Mouse (Mus musculus): ENCODE data around the gene Rnf40. TPM values are rescaled to one million over a fixed set of nuclear protein-coding genes. Genes with fewer than 3 reads are reported as not detected.
A peak's percentile ranks its signal among the peaks of the same experiment; 100 is the strongest.

Rnf40 gene
- polyA plus RNA-seq, 1 experiment: 66.7 TPM

- H3K27ac ChIP-seq (ENCODE audit: control insufficient read depth, insufficient read depth, low read depth, low read length, poor library complexity): no peak overlapping the region
These were observed 1.1 kb downstream of the Rnf40 start for GRCm38 (mm10) chr7:127589637-127590036.

GRCm38 (mm10) chr7:127591108-127591507 lies 2.5 kb downstream of the Rnf40 start:
- Histone ChIP-seq H3K4me3 (replicated peaks; ENCODE audit: control insufficient read depth, low read depth, low read length) (no peak overlapping the region), H3K27ac (ENCODE audit: control insufficient read depth, insufficient read depth, low read depth, low read length, poor library complexity) (no peak overlapping the region), H3K4me1 (ENCODE audit: control insufficient read depth, insufficient read depth, low read length) (peaks cover 2% of the 10 kb centered on the region)
- WGBS: 93% methylated on average over 10 of the region's 10 CpGs
- TF ChIP-seq CTCF (IDR thresholded peaks at IDR 0.05; ENCODE audit: control insufficient read depth, insufficient read depth, low read length): no peak
- no peak for TF ChIP-seq POLR2A (IDR thresholded peaks at IDR 0.05; ENCODE audit: borderline replicate concordance, control insufficient read depth, low read depth, low read length)

More at GRCm38 (mm10) chr7:127589637-127590036, 1.1 kb downstream of the Rnf40 start:
- H3K4me3 ChIP-seq (replicated peaks; ENCODE audit: control insufficient read depth, low read depth, low read length): peak overlapping the region; percentile 77
- WGBS: 88% methylated on average over 9 of the region's 9 CpGs
- TF ChIP-seq POLR2A (IDR thresholded peaks at IDR 0.05; ENCODE audit: borderline replicate concordance, control insufficient read depth, low read depth, low read length): no peak
- TF ChIP-seq CTCF (IDR thresholded peaks at IDR 0.05; ENCODE audit: control insufficient read depth, insufficient read depth, low read length): no peak
- peaks cover 3% of the 10 kb centered on the region for H3K4me1 ChIP-seq (ENCODE audit: control insufficient read depth, insufficient read depth, low read length)

- no peak for TF ChIP-seq CTCF (IDR thresholded peaks at IDR 0.05; ENCODE audit: control insufficient read depth, insufficient read depth, low read length)
- TF ChIP-seq POLR2A (IDR thresholded peaks at IDR 0.05; ENCODE audit: borderline replicate concordance, control insufficient read depth, low read depth, low read length): no peak
- no peak overlapping the region for H3K4me3 ChIP-seq (replicated peaks; ENCODE audit: control insufficient read depth, low read depth, low read length)
- H3K4me1 ChIP-seq (ENCODE audit: control insufficient read depth, insufficient read depth, low read length): no peaks in the 10 kb centered on the region; the same call in 1 of the 2 replicates
- H3K27ac ChIP-seq (ENCODE audit: control insufficient read depth, insufficient read depth, low read depth, low read length, poor library complexity): no peak overlapping the region
- 94% methylated on average over 14 of the region's 14 CpGs for WGBS
These were observed 4.0 kb downstream of the Rnf40 start for GRCm38 (mm10) chr7:127592575-127592974.

GRCm38 (mm10) chr7:127596747-127597146 lies 8.2 kb downstream of the Rnf40 start:
- TF ChIP-seq POLR2A (IDR thresholded peaks at IDR 0.05; ENCODE audit: borderline replicate concordance, control insufficient read depth, low read depth, low read length) (no peak), CTCF (IDR thresholded peaks at IDR 0.05; ENCODE audit: control insufficient read depth, insufficient read depth, low read length) (no peak)
- Histone ChIP-seq H3K4me3 (replicated peaks; ENCODE audit: control insufficient read depth, low read depth, low read length) (no peak overlapping the region), H3K27ac (ENCODE audit: control insufficient read depth, insufficient read depth, low read depth, low read length, poor library complexity) (no peak overlapping the region), H3K4me1 (ENCODE audit: control insufficient read depth, insufficient read depth, low read length) (no peaks in the 10 kb centered on the region)
- 96% methylated on average over 17 of the region's 17 CpGs for WGBS

- H3K27ac ChIP-seq (ENCODE audit: control insufficient read depth, insufficient read depth, low read depth, low read length, poor library complexity): no peak overlapping the region
- H3K4me1 ChIP-seq (ENCODE audit: control insufficient read depth, insufficient read depth, low read length): no peaks in the 10 kb centered on the region
- TF ChIP-seq CTCF (IDR thresholded peaks at IDR 0.05; ENCODE audit: control insufficient read depth, insufficient read depth, low read length) (no peak), POLR2A (IDR thresholded peaks at IDR 0.05; ENCODE audit: borderline replicate concordance, control insufficient read depth, low read depth, low read length) (no peak)
- 91% methylated on average over 7 of the region's 7 CpGs for WGBS
- no peak overlapping the region for H3K4me3 ChIP-seq (replicated peaks; ENCODE audit: control insufficient read depth, low read depth, low read length)
These were observed 12.0 kb downstream of the Rnf40 start for GRCm38 (mm10) chr7:127600612-127601011.

GRCm38 (mm10) chr7:127601735-127602134 lies 13.2 kb downstream of the Rnf40 start:
- H3K4me1 ChIP-seq (ENCODE audit: control insufficient read depth, insufficient read depth, low read length): no peaks in the 10 kb centered on the region
- TF ChIP-seq POLR2A (IDR thresholded peaks at IDR 0.05; ENCODE audit: borderline replicate concordance, control insufficient read depth, low read depth, low read length): no peak
- TF ChIP-seq CTCF (IDR thresholded peaks at IDR 0.05; ENCODE audit: control insufficient read depth, insufficient read depth, low read length): no peak
- WGBS: 85% methylated on average over 4 of the region's 4 CpGs
- H3K4me3 ChIP-seq (replicated peaks; ENCODE audit: control insufficient read depth, low read depth, low read length): no peak overlapping the region
- no peak overlapping the region for H3K27ac ChIP-seq (ENCODE audit: control insufficient read depth, insufficient read depth, low read depth, low read length, poor library complexity)

- 85% methylated on average over 2 of the region's 2 CpGs for WGBS
- no peak overlapping the region for H3K27ac ChIP-seq (ENCODE audit: control insufficient read depth, insufficient read depth, low read depth, low read length, poor library complexity)
These were observed 14.3 kb downstream of the Rnf40 start for GRCm38 (mm10) chr7:127602903-127603302.

GRCm38 (mm10) chr7:127604256-127604655 lies 15.7 kb downstream of the Rnf40 start:
- no peaks in the 10 kb centered on the region for H3K4me1 ChIP-seq (ENCODE audit: control insufficient read depth, insufficient read depth, low read length)
- no peak overlapping the region for H3K27ac ChIP-seq (ENCODE audit: control insufficient read depth, insufficient read depth, low read depth, low read length, poor library complexity)
- H3K4me3 ChIP-seq (replicated peaks; ENCODE audit: control insufficient read depth, low read depth, low read length): no peak overlapping the region
- WGBS: 70% methylated on average over 10 of the region's 10 CpGs
- TF ChIP-seq CTCF (IDR thresholded peaks at IDR 0.05; ENCODE audit: control insufficient read depth, insufficient read depth, low read length) (no peak), POLR2A (IDR thresholded peaks at IDR 0.05; ENCODE audit: borderline replicate concordance, control insufficient read depth, low read depth, low read length) (no peak)

More at GRCm38 (mm10) chr7:127602903-127603302, 14.3 kb downstream of the Rnf40 start:
- no peak for TF ChIP-seq POLR2A (IDR thresholded peaks at IDR 0.05; ENCODE audit: borderline replicate concordance, control insufficient read depth, low read depth, low read length)
- TF ChIP-seq CTCF (IDR thresholded peaks at IDR 0.05; ENCODE audit: control insufficient read depth, insufficient read depth, low read length): no peak
- Histone ChIP-seq H3K4me3 (replicated peaks; ENCODE audit: control insufficient read depth, low read depth, low read length) (no peak overlapping the region), H3K4me1 (ENCODE audit: control insufficient read depth, insufficient read depth, low read length) (no peaks in the 10 kb centered on the region)

GRCm38 (mm10) chr7:127607150-127607549 lies 18.6 kb downstream of the Rnf40 start:
- Histone ChIP-seq H3K4me3 (replicated peaks; ENCODE audit: control insufficient read depth, low read depth, low read length) (no peak overlapping the region), H3K4me1 (ENCODE audit: control insufficient read depth, insufficient read depth, low read length) (no peaks in the 10 kb centered on the region), H3K27ac (ENCODE audit: control insufficient read depth, insufficient read depth, low read depth, low read length, poor library complexity) (no peak overlapping the region)
- 64% methylated on average over 6 of the region's 6 CpGs for WGBS
- TF ChIP-seq POLR2A (IDR thresholded peaks at IDR 0.05; ENCODE audit: borderline replicate concordance, control insufficient read depth, low read depth, low read length): no peak
